Mouse (Mus musculus) testis, postnatal 10 days (tissue): Measurements from ENCODE around the gene Arl9.
"Not testable (repeated sequence)": the region's sequence is repeated elsewhere in the genome, so short reads cannot be mapped to it uniquely, and the experiment has no call there.

ENCODE experiments used
- DNase-seq: peaks from one replicate; pipeline ENCODE4 v3.0.0; 2021; ENCODE audit warnings: low spot score

The Arl9 gene

DNA sequence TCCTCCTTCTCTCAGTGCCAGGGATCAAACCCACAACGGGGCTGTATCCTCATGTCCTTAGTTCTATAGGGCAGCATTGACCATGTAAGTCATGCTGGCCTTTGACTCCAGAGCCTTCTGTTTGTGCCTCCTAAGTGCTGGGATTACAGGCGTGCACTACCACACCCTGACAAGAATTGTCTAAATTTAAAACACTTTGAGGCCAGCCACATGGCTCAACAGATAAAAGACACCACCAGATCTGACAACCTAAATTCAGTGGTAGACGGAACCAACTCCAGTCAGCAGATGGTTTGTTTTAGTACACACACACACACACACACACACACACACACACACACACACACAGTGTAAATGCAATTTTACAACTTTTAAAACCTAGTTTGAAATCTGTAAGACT is 24.2 kb downstream of the Arl9 start:
- no peak for DNase-seq

DNA sequence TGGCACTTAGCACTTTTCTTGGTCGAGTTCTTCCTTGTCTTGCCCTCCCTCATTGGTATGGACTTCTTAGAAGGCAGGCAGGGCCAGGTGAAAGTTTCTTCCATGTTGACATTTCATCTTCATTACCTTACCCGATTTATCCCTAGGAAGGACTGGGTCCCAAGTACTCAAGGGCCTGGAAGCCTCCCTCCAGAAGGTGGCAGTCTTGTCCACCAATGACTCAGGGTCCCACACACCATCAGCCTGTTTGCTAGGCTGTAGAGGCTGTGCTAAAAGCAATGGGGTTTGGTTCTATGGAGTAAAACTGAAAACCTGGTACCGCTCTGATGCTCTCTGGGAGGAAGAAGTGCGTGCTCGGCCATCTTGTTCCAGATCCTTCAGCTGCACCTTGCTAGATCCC is 25.9 kb downstream of the Arl9 start:
- peak; percentile 69 for DNase-seq

DNA sequence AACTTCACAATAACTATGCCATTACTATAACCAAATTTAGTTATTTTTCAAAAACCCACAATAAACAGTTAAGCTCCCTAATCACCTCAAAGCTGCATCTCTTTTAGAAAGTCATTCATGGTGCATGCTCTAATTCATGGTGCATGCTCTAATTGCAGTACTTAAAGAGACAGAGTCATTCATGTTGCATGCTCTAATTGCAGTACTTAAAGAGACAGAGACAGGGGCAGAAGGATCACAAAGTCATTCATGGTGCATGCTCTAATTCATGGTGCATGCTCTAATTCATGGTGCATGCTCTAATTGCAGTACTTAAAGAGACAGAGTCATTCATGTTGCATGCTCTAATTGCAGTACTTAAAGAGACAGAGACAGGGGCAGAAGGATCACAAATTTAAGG is 31.2 kb downstream of the Arl9 start:
- DNase-seq: not testable (repeated sequence)

DNA sequence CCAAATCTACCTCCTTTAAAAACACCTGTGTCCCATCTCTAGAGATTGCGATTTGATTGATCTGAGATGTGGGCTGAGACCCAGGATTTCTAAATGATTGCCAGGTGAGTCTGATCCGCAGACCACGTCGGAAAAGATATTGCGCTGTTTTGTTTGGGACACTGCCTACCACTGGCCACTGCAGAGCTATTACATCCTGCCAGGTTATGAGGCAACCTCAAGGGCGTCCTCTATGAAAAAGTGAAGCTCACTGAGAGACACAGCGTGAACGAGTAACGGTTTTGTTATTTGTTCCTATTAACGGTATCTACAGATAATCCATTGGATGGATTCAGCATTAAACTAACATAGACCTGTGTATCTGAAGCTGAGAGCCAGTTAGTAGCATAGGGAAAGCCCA is 34.6 kb downstream of the Arl9 start:
- DNase-seq: no peak

DNA sequence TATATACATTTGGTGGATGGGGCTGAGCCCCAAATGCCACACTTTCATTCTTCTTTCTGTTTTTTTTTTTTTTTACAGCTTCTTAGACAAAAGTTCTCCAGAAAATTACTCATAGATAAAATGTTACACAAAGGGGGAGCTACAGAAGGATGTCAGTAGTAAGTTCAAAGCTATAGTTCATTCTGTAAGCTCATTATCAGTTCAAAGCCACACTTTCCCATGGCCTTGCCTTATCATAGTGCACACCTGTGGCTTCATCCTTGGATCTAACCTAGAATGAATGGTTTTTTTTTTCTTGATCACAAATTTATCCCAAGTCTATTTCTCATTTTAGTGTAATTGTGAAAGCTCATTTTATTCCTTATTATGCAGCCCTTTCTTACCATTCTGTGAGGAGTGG is 35.5 kb downstream of the Arl9 start:
- DNase-seq: no peak

DNA sequence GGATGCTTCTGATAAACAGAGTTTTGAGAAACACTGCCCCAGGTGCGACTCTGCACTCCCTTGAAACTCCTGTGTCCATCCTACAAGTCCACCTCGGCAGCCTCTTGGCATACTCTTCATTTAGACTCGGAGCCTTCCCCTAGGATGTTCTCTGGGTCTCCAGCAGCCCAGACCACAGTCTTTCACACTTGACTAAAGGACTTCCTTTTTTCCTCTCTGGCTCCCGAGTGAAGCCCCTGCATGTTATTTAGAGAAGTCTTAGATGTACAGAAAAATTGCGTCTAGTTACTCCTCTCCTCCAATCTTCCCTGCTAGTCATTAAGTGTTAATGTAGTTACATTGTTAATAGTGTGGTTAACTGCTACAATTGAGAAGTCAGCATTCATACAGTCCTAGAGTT is 40.5 kb downstream of the Arl9 start:
- no peak for DNase-seq

DNA sequence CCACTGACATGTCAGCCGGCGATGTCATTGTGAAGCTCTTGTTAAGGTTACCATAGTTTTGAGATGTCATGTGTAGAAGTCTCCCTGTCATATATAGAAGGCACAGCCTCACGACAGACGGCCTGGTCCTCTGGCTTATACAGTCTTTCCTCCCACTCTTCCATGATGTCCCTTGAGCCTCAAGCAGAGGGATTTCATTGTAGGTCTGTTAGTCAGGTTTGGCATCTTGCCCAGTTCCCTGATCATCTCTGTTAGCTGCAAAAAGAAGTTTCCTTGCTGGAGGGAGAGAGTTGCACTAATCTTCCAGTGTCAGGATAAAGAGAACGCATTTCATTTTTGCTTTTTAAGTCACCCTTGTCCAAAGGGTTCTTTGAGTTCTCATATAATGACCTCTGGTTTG is 48.8 kb downstream of the Arl9 start:
- no peak for DNase-seq

DNA sequence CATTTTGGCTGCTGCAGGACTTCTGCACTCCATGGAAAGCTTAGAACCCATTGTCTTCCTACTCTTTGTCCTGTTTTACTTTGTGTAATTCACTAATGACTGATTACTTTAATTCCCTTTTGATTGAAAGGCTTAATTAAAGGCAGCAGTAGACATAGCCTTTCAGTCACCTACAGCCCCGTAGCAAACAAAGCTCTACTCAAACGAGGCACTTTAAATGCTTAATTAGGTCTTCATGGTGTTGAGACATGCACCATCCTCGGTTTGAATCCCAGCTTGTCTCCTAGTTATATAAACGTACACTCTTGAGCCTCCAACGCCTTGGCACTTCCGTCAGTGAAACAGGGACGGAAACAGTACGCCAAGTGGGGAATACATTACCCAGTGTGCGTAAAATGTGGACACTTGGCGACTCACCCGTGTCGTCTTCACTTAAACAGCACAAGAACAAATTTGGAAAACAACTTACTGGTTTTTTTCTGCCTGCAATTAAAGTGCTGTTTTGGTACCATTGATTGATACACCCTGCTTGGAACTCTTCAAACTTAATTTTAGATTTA is 53.1 kb downstream of the Arl9 start:
- no peak for DNase-seq
